Comparison of ENCODE assay signal across 8 mouse cellular contexts in genomic region chr10:44071095-44071494, GRCm38 (mm10).
DNase-seq lines count a peak whose midpoint lies in the region; ATAC-seq and TF ChIP-seq lines count a peak whose summit lies in the region.

No protein-coding gene starts in this region.

- peak; percentile 79 for TF ChIP-seq CTCF in midbrain, postnatal 0 days (IDR thresholded peaks at IDR 0.05)
- peak; percentile 55; the same call in 1 of the 2 replicates for TF ChIP-seq CTCF in spleen, adult 2 months (IDR thresholded peaks at IDR 0.05; ENCODE audit: extremely low read depth, insufficient read depth, insufficient read length, insufficient replicate concordance)

- H3K36me3 ChIP-seq in liver, embryonic 12.5 days: no peaks in the 10 kb centered on the region
- H3K36me3 ChIP-seq in limb, embryonic 15.5 days: no peaks in the 10 kb centered on the region
- no peaks in the 10 kb centered on the region for H3K36me3 ChIP-seq in midbrain, postnatal 0 days (ENCODE audit: insufficient read depth, low read length)
- no peaks in the 10 kb centered on the region for H3K36me3 ChIP-seq in spleen, adult 2 months (ENCODE audit: control insufficient read depth, insufficient read depth, low read length)

- no peak overlapping the region for H3K9ac ChIP-seq in liver, embryonic 12.5 days
- H3K9ac ChIP-seq in limb, embryonic 15.5 days: no peak overlapping the region
- H3K9ac ChIP-seq in midbrain, postnatal 0 days (replicated peaks; ENCODE audit: low read length, poor library complexity, severe bottlenecking): no peak overlapping the region

- H3K27ac ChIP-seq in liver, embryonic 12.5 days: no peak overlapping the region
- no peak overlapping the region for H3K27ac ChIP-seq in limb, embryonic 15.5 days
- H3K27ac ChIP-seq in midbrain, postnatal 0 days (ENCODE audit: low read depth, low read length): no peak overlapping the region
- no peak overlapping the region for H3K27ac ChIP-seq in spleen, adult 2 months (ENCODE audit: insufficient read depth, low read length)

- ATAC-seq in liver, embryonic 12.5 days: no peak
- 0 out of 2 replicates have a peak, but pooled peaks have one; percentile 24 for ATAC-seq in limb, embryonic 15.5 days (ENCODE audit: insufficient number of reproducible peaks, low FRiP score, low TSS enrichment, low read depth)
- ATAC-seq in midbrain, postnatal 0 days (ENCODE audit: low FRiP score): peak; percentile 78; the same call in 1 of the 2 replicates

- no peak overlapping the region for H3K4me3 ChIP-seq in liver, embryonic 12.5 days
- no peak overlapping the region for H3K4me3 ChIP-seq in limb, embryonic 15.5 days
- no peak overlapping the region for H3K4me3 ChIP-seq in midbrain, postnatal 0 days (ENCODE audit: low read depth, low read length)
- no peak overlapping the region for H3K4me3 ChIP-seq in spleen, adult 2 months (ENCODE audit: extremely low read depth, insufficient read depth, insufficient read length)

- no peaks in the 10 kb centered on the region for H3K27me3 ChIP-seq in liver, embryonic 12.5 days (replicated peaks)
- H3K27me3 ChIP-seq in limb, embryonic 15.5 days: no peaks in the 10 kb centered on the region
- no peaks in the 10 kb centered on the region for H3K27me3 ChIP-seq in midbrain, postnatal 0 days (ENCODE audit: insufficient read depth, low read length)
- H3K27me3 ChIP-seq in spleen, adult 2 months (ENCODE audit: control insufficient read depth, insufficient read depth, low read length): no peaks in the 10 kb centered on the region

- no peak overlapping the region for H3K4me2 ChIP-seq in liver, embryonic 12.5 days
- no peak overlapping the region for H3K4me2 ChIP-seq in limb, embryonic 15.5 days
- H3K4me2 ChIP-seq in midbrain, postnatal 0 days (ENCODE audit: low read depth, low read length, poor library complexity, severe bottlenecking): no peak overlapping the region

- peaks cover 11% of the 10 kb centered on the region for H3K4me1 ChIP-seq in liver, embryonic 12.5 days
- H3K4me1 ChIP-seq in limb, embryonic 15.5 days: no peaks in the 10 kb centered on the region
- no peaks in the 10 kb centered on the region for H3K4me1 ChIP-seq in midbrain, postnatal 0 days (ENCODE audit: insufficient read depth, low read length)
- H3K4me1 ChIP-seq in spleen, adult 2 months (ENCODE audit: control insufficient read depth, insufficient read depth, insufficient read length): peaks cover 8% of the 10 kb centered on the region; the same call in 1 of the 2 replicates

- H3K9me3 ChIP-seq in liver, embryonic 12.5 days (replicated peaks): no peaks in the 10 kb centered on the region
- H3K9me3 ChIP-seq in limb, embryonic 15.5 days: no peaks in the 10 kb centered on the region
- H3K9me3 ChIP-seq in midbrain, postnatal 0 days (ENCODE audit: low read length): no peaks in the 10 kb centered on the region

- peak; percentile 52 for DNase-seq in liver
- peak; percentile 8 for DNase-seq in cerebellum, adult 9-11 months
- DNase-seq in frontal cortex, postnatal 36 days (ENCODE audit: low spot score in 2 of 2): peak; percentile 34 to 66
- DNase-seq in kidney, adult 9 months: peak; percentile 85
- peak; percentile 80 for DNase-seq in midbrain, postnatal 0 days (ENCODE audit: low spot score)
- peak; percentile 66 to 73 for DNase-seq in spleen, adult 2 months (ENCODE audit: low read depth in 1 of 2, low spot score in 2 of 2)

- WGBS in liver, embryonic 12.5 days (ENCODE audit: insufficient replicate concordance): 7% methylated on average over 4 of the region's 4 CpGs
- WGBS in limb, embryonic 15.5 days: 4% methylated on average over 4 of the region's 4 CpGs
- 2% methylated on average over 4 of the region's 4 CpGs for WGBS in midbrain, postnatal 0 days
- WGBS in spleen, adult 2 months: under 1% methylated on average over 4 of the region's 4 CpGs

- no peak for TF ChIP-seq POLR2A in spleen, adult 2 months (IDR thresholded peaks at IDR 0.05; ENCODE audit: low read depth, low read length)

Comparison
In these comparisons a context has a peak if more than half of its experiments do, and no peak if none do; other contexts are left out.
1. DNase-seq: peak in every context shown above with its lines; median percentile 85 in kidney, adult 9 months; 80 in midbrain, postnatal 0 days; 70 in spleen, adult 2 months; 52 in liver; 50 in frontal cortex, postnatal 36 days; 8 in cerebellum, adult 9-11 months.